Mouse (Mus musculus) neural tube, embryonic 12.5 days (tissue): ENCODE measurements at regions not wholly inside any gene's neighbourhood (a gene's known extent, or its start where the extent isn't known, plus 50 kb on each side); places are given as distances from the start of the nearest gene placed in this dataset.

Experiments
- ATAC-seq: fragments of 200-750 bp; cut with Nextera tagmentation; 2 replicates; pipeline ENCODE4 v1.8.0; 2017; ENCODE audit warnings: low read depth, mild to moderate bottlenecking, moderate TSS enrichment, moderate library complexity; ENCODE audit not compliant: low FRiP score
- H3K27ac ChIP-seq: fragments of 300-500 bp; sonication (generic); 2 replicates; pipeline ENCODE4 v1.5.1; 2016
- H3K27me3 ChIP-seq: fragments of 300-500 bp; sonication (generic); replicated peaks from 2 replicates; pipeline ENCODE4 v1.6.1; 2016; ENCODE audit warnings: mild to moderate bottlenecking
- H3K36me3 ChIP-seq: fragments of 300-500 bp; sonication (generic); 2 replicates; pipeline ENCODE4 v1.6.1; 2016; ENCODE audit warnings: mild to moderate bottlenecking
- H3K4me1 ChIP-seq: fragments of 300-500 bp; sonication (generic); 2 replicates; pipeline ENCODE4 v1.6.1; 2016
- H3K4me2 ChIP-seq: fragments of 300-500 bp; sonication (generic); replicated peaks from 2 replicates; pipeline ENCODE4 v1.6.1; 2016; ENCODE audit warnings: mild to moderate bottlenecking
- H3K4me3 ChIP-seq: fragments of 300-500 bp; sonication (generic); 2 replicates; pipeline ENCODE4 v1.5.1; 2016
- H3K9ac ChIP-seq: fragments of 300-500 bp; sonication (generic); 2 replicates; pipeline ENCODE4 v1.6.1; 2016; ENCODE audit warnings: mild to moderate bottlenecking
- H3K9me3 ChIP-seq: fragments of 300-500 bp; sonication (generic); 2 replicates; pipeline ENCODE4 v1.6.1; 2016; ENCODE audit warnings: mild to moderate bottlenecking
- WGBS: fragments of 180-500 bp; shearing (Covaris S2); methylation state at CpG from one replicate; pipeline ENCODE4 v1.1.7; 2016; 5-methylcytosine and 5-hydroxymethylcytosine counted together

- H3K4me1 ChIP-seq = no peaks in the 10 kb centered on the region
- no peaks in the 10 kb centered on the region for H3K36me3 ChIP-seq
- no peak overlapping the region for H3K9ac ChIP-seq
- H3K27me3 ChIP-seq = no peaks in the 10 kb centered on the region
- no peak for ATAC-seq
- H3K27ac ChIP-seq = no peak overlapping the region
- no peak overlapping the region for H3K4me2 ChIP-seq
- H3K9me3 ChIP-seq = no peaks in the 10 kb centered on the region
- no peak overlapping the region for H3K4me3 ChIP-seq
These were observed 600.4 kb upstream of the Tusc1 start for GRCm38 (mm10) chr4:93935692-93936091.

GRCm38 (mm10) chr4:93927117-93927516, 591.8 kb upstream of the Tusc1 start:
- H3K9me3 ChIP-seq = no peaks in the 10 kb centered on the region
- no peak overlapping the region for H3K4me2 ChIP-seq
- no peak overlapping the region for H3K4me3 ChIP-seq
- no peak for ATAC-seq
- no peaks in the 10 kb centered on the region for H3K4me1 ChIP-seq
- H3K9ac ChIP-seq = no peak overlapping the region
- WGBS = 92% methylated on average over 7 of the region's 7 CpGs
- H3K27ac ChIP-seq = no peak overlapping the region
- H3K27me3 ChIP-seq = no peaks in the 10 kb centered on the region
- H3K36me3 ChIP-seq = no peaks in the 10 kb centered on the region

- Histone ChIP-seq H3K4me1 (no peaks in the 10 kb centered on the region), H3K9me3 (no peaks in the 10 kb centered on the region), H3K27me3 (no peaks in the 10 kb centered on the region), H3K4me3 (no peak overlapping the region), H3K9ac (no peak overlapping the region), H3K27ac (no peak overlapping the region), H3K36me3 (no peaks in the 10 kb centered on the region), H3K4me2 (no peak overlapping the region)
- no peak for ATAC-seq
- WGBS = 89% methylated on average over 1 of the region's 1 CpGs
These were observed 589.1 kb upstream of the Tusc1 start for GRCm38 (mm10) chr4:93924402-93924801.

GRCm38 (mm10) chr4:93886631-93887030, 551.3 kb upstream of the Tusc1 start:
- Histone ChIP-seq H3K4me1 (no peaks in the 10 kb centered on the region), H3K36me3 (no peaks in the 10 kb centered on the region), H3K27me3 (no peaks in the 10 kb centered on the region), H3K4me2 (no peak overlapping the region), H3K9me3 (no peaks in the 10 kb centered on the region), H3K27ac (no peak overlapping the region), H3K4me3 (no peak overlapping the region), H3K9ac (no peak overlapping the region)
- 91% methylated on average over 11 of the region's 11 CpGs for WGBS
- ATAC-seq = no peak

GRCm38 (mm10) chr4:93881318-93881717, 546.0 kb upstream of the Tusc1 start:
- 77% methylated on average over 3 of the region's 3 CpGs for WGBS

GRCm38 (mm10) chr4:93879351-93879872, 544.1 kb upstream of the Tusc1 start:
- ATAC-seq = peak; percentile 74

More at GRCm38 (mm10) chr4:93881318-93881717, 546.0 kb upstream of the Tusc1 start:
- Histone ChIP-seq H3K4me1 (no peaks in the 10 kb centered on the region), H3K9ac (no peak overlapping the region), H3K27ac (no peak overlapping the region), H3K27me3 (no peaks in the 10 kb centered on the region), H3K4me2 (no peak overlapping the region), H3K4me3 (no peak overlapping the region), H3K9me3 (no peaks in the 10 kb centered on the region), H3K36me3 (no peaks in the 10 kb centered on the region)
- no peak for ATAC-seq

GRCm38 (mm10) chr4:93873271-93873670, 538.0 kb upstream of the Tusc1 start:
- Histone ChIP-seq H3K27me3 (no peaks in the 10 kb centered on the region), H3K9ac (no peak overlapping the region), H3K27ac (no peak overlapping the region), H3K4me1 (no peaks in the 10 kb centered on the region), H3K4me3 (no peak overlapping the region), H3K9me3 (no peaks in the 10 kb centered on the region), H3K4me2 (no peak overlapping the region), H3K36me3 (no peaks in the 10 kb centered on the region)
- ATAC-seq = no peak; the same call in 1 of the 2 replicates
- 40% methylated on average over 3 of the region's 3 CpGs for WGBS

More at GRCm38 (mm10) chr4:93879351-93879872, 544.1 kb upstream of the Tusc1 start:
- no peaks in the 10 kb centered on the region for H3K36me3 ChIP-seq
- H3K4me3 ChIP-seq = no peak overlapping the region
- H3K9ac ChIP-seq = no peak overlapping the region
- WGBS = 69% methylated on average over 8 of the region's 8 CpGs
- no peaks in the 10 kb centered on the region for H3K4me1 ChIP-seq
- no peak overlapping the region for H3K4me2 ChIP-seq
- no peaks in the 10 kb centered on the region for H3K27me3 ChIP-seq
- H3K9me3 ChIP-seq = no peaks in the 10 kb centered on the region
- H3K27ac ChIP-seq = no peak overlapping the region

GRCm38 (mm10) chr4:93853451-93853850, 518.1 kb upstream of the Tusc1 start:
- H3K9me3 ChIP-seq = no peaks in the 10 kb centered on the region
- no peak overlapping the region for H3K4me3 ChIP-seq
- no peak for ATAC-seq
- no peaks in the 10 kb centered on the region for H3K36me3 ChIP-seq
- H3K4me2 ChIP-seq = no peak overlapping the region
- H3K27me3 ChIP-seq = no peaks in the 10 kb centered on the region
- H3K27ac ChIP-seq = no peak overlapping the region
- H3K9ac ChIP-seq = no peak overlapping the region
- WGBS = 64% methylated on average over 3 of the region's 3 CpGs
- no peaks in the 10 kb centered on the region for H3K4me1 ChIP-seq

- Histone ChIP-seq H3K4me1 (no peaks in the 10 kb centered on the region), H3K4me2 (no peak overlapping the region), H3K36me3 (no peaks in the 10 kb centered on the region), H3K4me3 (no peak overlapping the region), H3K9me3 (no peaks in the 10 kb centered on the region), H3K27me3 (no peaks in the 10 kb centered on the region), H3K9ac (no peak overlapping the region), H3K27ac (no peak overlapping the region)
- WGBS = 83% methylated on average over 3 of the region's 3 CpGs
- no peak for ATAC-seq
These were observed 513.9 kb upstream of the Tusc1 start for GRCm38 (mm10) chr4:93849178-93849577.

- Histone ChIP-seq H3K36me3 (no peaks in the 10 kb centered on the region), H3K4me3 (no peak overlapping the region), H3K9me3 (no peaks in the 10 kb centered on the region), H3K4me2 (no peak overlapping the region), H3K9ac (no peak overlapping the region), H3K27ac (no peak overlapping the region), H3K4me1 (no peaks in the 10 kb centered on the region), H3K27me3 (no peaks in the 10 kb centered on the region)
- no peak for ATAC-seq
These were observed 495.4 kb upstream of the Tusc1 start for GRCm38 (mm10) chr4:93830701-93831100.

GRCm38 (mm10) chr4:93793104-93793503, 457.8 kb upstream of the Tusc1 start:
- H3K27ac ChIP-seq = no peak overlapping the region
- 83% methylated on average over 1 of the region's 1 CpGs for WGBS
- no peak overlapping the region for H3K9ac ChIP-seq
- ATAC-seq = no peak
- H3K27me3 ChIP-seq = no peaks in the 10 kb centered on the region
- H3K4me1 ChIP-seq = no peaks in the 10 kb centered on the region
- no peaks in the 10 kb centered on the region for H3K9me3 ChIP-seq
- no peak overlapping the region for H3K4me3 ChIP-seq
- no peak overlapping the region for H3K4me2 ChIP-seq
- no peaks in the 10 kb centered on the region for H3K36me3 ChIP-seq

GRCm38 (mm10) chr4:93790157-93790556, 454.8 kb upstream of the Tusc1 start:
- Histone ChIP-seq H3K27me3 (no peaks in the 10 kb centered on the region), H3K4me2 (no peak overlapping the region), H3K4me3 (no peak overlapping the region), H3K27ac (no peak overlapping the region), H3K36me3 (no peaks in the 10 kb centered on the region), H3K9me3 (no peaks in the 10 kb centered on the region), H3K9ac (no peak overlapping the region), H3K4me1 (no peaks in the 10 kb centered on the region)
- peak; percentile 25; the same call in 1 of the 2 replicates for ATAC-seq
- 79% methylated on average over 11 of the region's 11 CpGs for WGBS

- WGBS = 86% methylated on average over 2 of the region's 2 CpGs
- Histone ChIP-seq H3K27ac (no peak overlapping the region), H3K36me3 (no peaks in the 10 kb centered on the region), H3K4me1 (no peaks in the 10 kb centered on the region), H3K9ac (no peak overlapping the region), H3K4me2 (no peak overlapping the region), H3K4me3 (no peak overlapping the region), H3K27me3 (no peaks in the 10 kb centered on the region), H3K9me3 (no peaks in the 10 kb centered on the region)
- ATAC-seq = no peak
These were observed 419.2 kb upstream of the Tusc1 start for GRCm38 (mm10) chr4:93754497-93754896.
